Mouse (Mus musculus) right cerebral cortex, postnatal 14 days (tissue): Measurements from ENCODE around the gene Actg1.

Experiments used
- DNase-seq: peaks from one replicate; pipeline ENCODE4 v3.0.0; 2022

The Actg1 gene

DNA sequence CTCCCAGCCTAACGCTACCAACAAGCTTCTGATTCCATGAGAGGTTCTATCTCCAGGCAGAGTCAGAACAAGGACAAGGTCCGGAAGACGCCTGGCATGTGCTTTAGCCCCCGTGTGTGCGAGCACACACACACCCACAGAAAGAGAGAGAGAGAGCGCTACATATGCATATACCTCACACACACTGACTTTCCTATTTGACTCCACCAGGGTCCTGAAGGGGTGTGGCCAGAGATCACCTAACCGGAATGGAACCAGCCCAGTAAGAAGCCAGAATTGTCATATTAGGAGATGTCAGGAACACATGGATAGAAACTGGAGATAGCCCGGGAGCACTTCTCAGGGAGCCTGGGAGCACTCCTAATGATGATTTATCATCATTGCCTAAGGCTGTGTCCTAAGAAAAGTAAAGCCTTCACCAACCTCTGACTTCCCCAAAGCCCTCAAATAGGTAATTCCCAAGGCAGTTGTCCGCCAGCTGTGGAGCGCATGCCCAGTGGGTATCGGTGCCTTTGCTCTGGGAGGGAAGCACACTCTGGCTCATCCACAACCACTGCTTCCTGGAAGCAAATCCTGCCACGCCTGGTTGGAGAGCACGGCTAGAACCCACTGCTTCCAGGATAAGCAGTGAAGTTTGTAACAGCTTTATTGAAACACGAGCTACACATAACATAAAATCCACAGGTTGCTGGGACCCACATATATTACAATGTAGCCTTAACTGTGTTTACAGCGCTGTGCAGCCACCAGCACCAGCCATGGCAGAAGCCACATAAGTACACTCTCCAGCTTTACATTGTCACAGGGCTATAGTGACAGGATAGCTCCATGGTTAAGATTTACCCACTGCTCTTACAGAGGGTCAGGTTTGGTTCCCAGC, 39.7 kb downstream of the Actg1 start:
- DNase-seq = no peak

DNA sequence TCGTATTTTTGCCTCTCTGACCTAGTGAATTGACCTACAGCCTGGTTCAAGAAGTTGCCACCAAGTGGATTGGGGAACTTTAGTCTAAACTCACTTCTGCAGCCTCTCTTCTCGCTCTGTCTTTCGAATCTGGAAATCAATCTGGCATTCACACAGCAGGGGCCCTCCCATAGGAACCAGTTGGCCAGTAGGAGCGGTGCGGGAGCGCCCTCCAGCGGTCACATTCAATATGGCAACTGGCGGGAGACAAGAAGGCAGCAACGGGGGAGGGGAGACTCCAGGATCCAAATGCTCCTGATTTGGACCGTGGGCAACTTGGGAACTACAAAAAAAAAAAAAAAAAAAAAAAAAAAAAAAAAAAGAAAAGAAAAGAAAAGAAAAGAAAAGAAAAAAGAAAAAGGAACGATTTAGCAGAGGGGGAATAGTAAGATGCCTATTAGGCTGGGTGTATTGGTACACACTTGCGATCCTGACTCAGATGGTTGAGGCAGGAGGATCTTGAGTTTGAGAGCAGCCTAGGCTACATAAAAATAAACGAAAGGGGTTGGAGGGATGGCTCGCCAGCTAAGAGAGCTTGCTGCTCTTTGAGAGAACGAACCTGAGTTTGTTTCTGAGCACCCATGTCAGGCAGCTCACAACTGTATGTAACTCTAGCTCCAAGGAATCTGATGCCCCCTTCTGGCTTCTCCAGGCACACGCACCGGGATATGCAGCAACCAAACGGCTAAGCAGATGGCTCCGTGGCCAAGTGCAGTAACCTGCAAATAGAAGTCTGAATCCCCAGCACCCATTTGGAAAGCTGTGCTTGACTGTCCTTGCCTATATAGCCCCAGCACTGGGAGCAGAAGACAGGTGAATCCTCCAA, 40.5 kb downstream of the Actg1 start:
- DNase-seq = peak; percentile 98

DNA sequence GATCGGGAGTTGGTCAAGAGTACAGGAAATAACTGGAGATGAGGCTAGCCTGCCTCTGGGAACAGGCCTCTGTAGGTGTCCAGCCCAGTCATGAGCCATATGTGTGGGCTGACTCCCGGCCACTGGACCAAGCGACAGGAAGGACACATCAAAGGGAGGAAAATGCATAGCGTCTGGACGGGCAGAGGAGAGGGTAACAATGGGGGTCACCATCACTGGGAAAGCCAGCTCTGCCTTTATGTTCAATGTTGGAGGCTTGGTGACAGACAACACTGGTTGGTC, 41.3 kb downstream of the Actg1 start:
- DNase-seq = no peak

DNA sequence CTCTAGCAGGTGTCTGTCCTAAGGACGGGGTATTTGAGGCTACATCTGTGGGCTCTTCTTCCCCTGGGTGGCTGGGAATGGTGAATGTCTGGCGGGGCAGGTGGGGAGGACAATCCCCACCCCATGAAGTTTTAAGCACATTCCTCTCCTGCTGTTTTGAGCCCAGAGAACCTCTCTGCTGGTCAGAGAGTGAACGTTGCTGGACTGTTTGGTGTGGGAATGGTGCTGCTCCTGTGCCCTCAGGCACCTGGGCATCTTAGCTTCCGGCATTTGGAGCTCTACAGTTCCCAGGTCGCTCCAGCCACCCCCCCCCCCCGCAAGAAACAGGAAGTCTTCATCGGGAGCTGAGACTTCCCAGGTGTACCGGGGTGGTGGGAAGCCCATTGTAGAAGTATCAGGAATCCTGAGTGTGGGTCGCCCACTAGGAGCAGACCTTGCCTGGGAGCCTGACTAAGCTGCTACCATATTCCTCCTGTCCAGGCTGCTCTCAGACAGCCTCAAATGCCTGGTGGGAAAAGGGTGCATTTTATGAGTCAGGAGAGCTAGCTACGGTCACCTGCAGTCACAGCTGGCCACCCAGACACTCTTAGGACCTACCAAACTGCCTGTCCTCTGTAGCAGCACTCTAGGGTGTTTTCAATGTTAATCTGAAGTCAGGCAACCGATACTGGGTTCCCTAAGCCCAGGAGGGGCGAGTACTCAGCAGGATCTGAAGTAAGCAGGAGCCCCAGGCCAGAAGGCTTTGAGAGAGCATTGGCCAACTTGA, 41.8 kb downstream of the Actg1 start:
- DNase-seq = peak; percentile 3

DNA sequence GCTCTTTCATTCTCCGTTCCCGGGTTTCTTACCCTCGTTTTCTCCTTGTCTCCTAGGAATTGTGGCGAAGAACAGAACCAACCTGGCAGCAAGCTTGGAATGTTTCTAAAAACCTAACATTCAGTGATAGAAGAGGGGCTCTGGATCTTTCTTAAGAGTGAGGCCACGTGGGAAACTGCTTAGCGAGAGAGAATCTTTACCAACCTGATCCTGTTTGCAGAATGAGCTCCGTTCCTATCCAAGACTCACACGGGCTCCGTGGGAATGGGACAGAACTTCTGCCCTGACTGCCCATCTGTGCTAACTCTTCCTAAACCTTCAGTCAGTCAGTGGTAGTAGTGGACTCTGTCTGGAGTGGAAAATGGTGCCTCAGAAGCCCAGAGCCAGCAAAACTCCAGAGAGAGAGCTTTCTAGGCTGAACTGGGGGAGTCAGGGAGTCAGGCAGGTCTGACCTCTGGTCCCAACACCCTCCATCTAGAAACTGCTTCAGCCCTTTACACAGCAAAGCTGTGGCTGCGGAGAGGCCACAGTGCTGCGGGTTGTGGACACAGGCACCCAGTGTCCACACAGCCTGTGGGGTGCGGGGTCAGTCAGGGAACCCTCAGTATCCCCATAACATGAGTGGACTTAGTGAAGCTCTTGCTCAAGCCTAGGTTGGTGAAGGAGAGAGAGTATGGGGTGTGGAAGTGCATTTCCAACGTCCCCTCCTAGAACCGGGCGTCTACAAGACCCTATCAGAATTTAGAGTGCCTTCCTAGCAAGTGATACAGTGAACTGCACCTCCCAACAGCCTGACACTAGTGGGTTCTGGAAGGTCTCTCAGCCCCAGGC, 42.6 kb downstream of the Actg1 start:
- DNase-seq = peak; percentile 4

DNA sequence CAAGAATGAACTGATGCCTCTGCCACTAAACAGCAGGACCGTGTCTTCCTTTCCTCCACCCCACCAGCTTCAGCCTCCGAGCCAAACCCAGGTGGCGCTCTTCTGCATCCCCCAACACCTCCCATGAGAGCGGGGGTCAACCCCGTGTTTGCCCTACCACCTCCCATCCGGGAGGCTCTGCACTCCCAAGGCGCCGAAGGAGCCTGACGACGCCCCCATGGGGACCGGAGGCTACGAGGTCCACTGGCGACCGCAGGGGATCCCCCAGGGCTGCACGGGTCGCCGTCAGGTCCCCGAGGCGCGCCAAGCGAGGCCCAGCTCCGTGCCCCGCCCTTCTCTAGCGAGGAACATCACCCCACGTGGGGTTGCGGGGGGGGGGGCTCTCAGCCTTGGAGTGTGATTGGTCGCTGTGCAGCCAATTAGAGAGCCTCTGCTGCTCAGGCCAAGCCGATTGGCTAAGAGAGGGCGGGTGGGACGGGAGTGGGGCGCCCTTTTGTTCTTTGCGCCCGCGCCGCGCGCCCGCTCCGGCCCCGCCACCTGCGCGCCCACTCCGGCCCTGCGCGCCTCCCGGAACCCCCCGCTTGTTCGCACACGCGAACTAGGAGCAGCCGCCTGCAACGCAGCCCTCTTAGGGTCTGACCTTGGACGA, 43.3 kb downstream of the Actg1 start:
- DNase-seq = peak; percentile 83

DNA sequence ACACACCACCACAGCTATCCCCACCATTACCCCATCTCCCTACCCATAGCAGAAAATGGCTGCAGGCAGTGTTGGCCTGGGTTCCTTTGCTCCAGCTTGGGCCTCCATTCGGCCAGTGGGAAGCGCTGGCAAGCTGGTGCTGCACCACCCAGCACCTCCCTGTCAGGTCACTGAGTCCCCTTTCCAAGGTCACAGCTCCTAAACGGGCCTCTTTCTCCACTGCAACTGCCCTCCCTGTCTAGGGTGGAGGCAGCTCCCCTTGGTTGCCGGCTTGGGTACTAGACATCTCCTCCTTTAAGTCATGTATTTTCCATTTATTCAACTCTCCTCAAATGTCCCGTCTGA, 44.0 kb downstream of the Actg1 start:
- DNase-seq = no peak

DNA sequence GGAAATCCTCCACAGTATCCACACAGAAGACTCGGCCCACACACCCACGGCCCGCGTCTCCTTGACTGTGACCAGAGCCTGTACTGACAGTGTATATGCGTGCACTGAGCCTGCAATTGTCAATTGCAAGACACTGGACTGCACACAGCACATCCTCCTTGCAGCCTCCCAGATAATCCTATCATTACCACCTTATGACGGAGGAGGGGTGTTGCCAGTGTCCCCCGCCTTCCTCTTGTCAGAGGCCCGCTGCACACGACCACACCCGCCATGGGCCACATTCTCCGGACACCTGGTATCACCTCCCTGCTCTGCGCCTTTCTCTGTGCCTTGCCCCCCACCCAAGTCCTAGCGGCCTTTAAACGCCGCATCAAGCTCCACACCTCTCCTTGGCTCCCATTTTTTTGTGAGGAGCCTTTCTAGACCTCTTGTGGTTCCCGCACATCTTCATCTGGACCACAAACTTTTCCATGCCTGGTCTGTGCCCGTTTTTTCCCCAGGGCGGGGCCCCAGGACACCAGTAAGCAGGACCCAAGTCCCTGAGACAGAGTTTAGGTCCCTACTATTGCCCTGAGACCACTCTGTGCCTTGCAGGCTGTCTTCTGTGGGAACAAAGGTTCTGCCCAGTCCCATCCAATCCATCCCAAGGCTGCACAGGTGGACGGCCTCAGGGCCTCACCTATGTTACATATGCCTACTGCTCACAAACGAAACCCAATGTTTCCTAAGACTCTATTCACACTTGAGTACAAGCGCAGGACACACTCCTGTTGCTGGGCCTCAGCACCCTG, 44.6 kb downstream of the Actg1 start:
- no peak for DNase-seq

DNA sequence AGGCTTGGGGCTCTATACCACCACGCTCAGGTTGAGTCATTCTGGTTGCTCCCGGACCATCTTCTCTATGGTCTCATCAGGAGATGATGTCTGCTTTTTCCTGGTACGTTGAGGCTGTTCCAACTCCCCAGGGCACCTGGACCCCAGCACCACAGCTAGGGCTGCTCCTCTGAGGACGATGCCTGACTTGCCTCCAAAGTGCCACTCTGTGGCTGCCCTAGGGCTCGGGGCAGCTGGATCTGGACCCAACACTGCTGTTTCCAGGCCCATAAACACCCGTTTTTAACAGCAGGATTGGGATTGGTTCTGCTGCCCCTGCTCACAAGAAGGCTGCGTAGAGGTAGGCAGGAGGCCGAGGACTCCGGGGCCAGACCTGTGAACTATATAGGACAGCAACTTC, 45.2 kb downstream of the Actg1 start:
- DNase-seq = no peak

DNA sequence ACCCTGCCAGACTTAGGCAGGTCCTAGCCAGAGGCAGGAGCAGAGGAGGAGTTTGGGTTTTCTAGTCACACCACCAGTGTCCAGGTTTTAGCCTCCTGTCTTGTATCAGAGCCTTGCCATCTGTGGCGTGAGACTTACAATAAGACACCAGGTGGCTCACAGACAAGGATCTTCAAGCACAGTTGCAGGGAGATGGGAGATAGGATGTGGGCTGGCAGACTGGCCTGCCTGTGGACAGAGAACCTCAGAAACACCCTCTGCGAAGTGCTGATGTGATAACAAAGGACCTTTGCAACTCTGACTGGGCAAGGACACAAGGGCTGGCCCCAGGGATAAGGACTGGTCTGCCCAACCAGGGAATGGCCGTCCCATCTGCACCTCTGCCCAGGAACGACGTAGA, 48.9 kb downstream of the Actg1 start:
- DNase-seq = no peak

DNA sequence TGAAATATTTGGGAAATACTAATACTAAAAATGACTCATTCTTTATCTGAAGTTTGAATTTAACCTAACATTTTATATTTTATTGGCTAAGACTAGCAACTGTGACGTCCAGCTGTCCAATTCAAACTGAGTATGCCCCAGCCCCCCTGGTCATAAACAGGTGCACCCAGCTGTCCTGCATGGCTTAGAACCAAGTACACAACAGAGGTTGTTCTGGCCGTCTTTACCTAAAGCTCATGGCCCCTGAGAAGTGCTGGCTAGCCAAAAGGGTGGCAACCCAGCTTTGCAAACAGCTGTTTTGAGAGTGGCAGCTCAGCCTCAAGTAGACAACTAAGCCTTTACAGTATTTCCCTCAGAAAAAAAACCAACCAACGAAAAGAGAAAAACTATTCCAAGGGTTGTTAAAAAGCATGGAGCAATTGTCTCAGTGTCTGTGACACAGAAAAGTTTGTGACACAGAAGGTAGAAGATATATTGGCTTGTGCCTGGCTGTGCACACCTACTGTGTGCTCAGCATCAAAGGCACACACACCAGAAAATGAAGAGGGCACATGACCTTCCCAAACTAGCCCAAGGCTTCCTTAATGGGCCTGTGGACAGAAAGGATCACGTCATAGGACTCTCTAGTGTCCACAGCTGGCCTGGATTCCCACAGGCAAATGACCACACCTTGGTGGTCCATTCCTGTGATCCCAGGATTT, 49.8 kb downstream of the Actg1 start:
- DNase-seq = no peak

DNA sequence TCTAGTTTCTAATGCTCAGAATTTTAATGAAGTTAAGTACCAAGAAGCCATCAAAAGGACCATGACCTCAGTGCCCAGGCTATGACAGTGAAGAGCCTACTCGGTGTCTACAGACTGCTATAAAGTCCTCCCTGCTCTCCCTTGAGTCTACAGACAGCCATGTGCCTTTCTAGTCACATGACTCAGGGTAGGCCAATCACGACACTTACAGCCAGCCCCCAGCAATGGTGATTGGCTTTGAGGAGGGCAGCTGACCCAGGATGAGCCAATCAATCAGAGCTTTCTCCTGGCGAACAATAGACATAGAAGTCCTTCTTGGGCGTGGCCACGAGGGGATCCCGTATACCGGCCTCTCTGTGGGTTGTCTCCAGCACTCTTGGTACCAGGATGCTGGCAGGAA, 50.6 kb downstream of the Actg1 start:
- no peak for DNase-seq

DNA sequence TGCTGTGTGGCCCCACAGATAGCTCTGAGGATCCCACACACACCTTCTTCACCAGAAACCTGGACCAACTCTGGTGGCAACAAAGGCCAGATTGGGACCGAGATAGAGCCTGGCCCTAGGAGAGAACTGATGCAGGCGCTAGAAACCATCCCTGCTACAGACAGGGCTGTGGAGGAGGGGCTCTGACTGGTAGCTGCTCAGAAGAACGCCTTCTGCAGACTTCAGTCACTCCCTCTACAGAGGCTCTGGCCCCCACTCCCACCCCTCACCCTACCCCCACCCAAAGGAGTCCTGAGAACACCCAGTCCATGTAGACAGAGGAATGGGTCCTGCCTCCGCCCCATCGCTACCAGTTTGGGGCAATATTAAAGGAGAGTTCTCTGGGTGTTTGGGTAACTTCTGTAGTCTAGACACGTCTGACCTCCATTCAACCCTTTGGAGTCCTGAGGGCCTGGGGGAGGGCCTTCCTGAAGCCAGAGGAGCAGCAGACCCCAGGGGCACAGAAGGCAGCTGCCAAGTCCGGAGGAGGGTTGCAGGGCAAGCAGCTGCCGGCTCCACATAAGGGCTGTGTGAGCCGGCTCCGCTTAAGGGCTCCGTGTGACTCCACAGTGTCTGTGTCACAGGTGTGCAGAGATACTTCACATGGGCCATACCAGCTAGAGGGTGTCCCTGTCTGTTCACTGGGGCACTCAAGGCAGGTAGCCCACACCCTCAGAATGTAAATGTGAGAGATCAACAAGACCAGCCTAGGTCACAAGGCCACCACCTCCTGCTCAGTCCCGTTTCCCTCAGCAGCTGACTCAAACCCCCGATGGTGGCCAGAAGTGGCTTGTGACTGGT, 51.8 kb downstream of the Actg1 start:
- DNase-seq = no peak
